Mouse (Mus musculus) stomach, embryonic 16.5 days (tissue): ENCODE results near the gene Chrna3. TPM values are rescaled to one million over a fixed set of nuclear protein-coding genes. Genes with fewer than 3 reads are reported as not detected.

ENCODE experiments used
- ATAC-seq: fragments of 200-750 bp; cut with Nextera tagmentation; 2 replicates; pipeline ENCODE4 v1.8.0; 2017; ENCODE audit warnings: moderate number of reproducible peaks, moderate TSS enrichment; ENCODE audit not compliant: insufficient read depth, low FRiP score
- H3K27ac ChIP-seq: fragments of 300-500 bp; sonication (generic); 2 replicates; pipeline ENCODE4 v1.5.1; 2014; ENCODE audit warnings: low read length
- H3K27me3 ChIP-seq: fragments of 300-500 bp; sonication (generic); 2 replicates; pipeline ENCODE4 v1.6.1; 2014; ENCODE audit warnings: low read length, control low read depth, mixed read lengths; ENCODE audit not compliant: control insufficient read depth, insufficient read depth
- H3K36me3 ChIP-seq: fragments of 300-500 bp; sonication (generic); 2 replicates; pipeline ENCODE4 v1.6.1; 2014; ENCODE audit warnings: low read length; ENCODE audit not compliant: control insufficient read depth, insufficient read depth
- H3K4me1 ChIP-seq: fragments of 300-500 bp; sonication (generic); 2 replicates; pipeline ENCODE4 v1.6.1; 2014; ENCODE audit warnings: low read length, control low read depth, mixed read lengths; ENCODE audit not compliant: control insufficient read depth, insufficient read depth
- H3K4me2 ChIP-seq: fragments of 300-500 bp; sonication (generic); 2 replicates; pipeline ENCODE4 v1.6.1; 2014; ENCODE audit warnings: low read depth, low read length, mixed read lengths
- H3K4me3 ChIP-seq: fragments of 300-500 bp; sonication (generic); replicated peaks from 2 replicates; pipeline ENCODE4 v1.5.1; 2014; ENCODE audit warnings: mild to moderate bottlenecking, low read length
- H3K9ac ChIP-seq: fragments of 300-500 bp; sonication (generic); 2 replicates; pipeline ENCODE4 v1.6.1; 2014; ENCODE audit warnings: low read length
- H3K9me3 ChIP-seq: fragments of 300-500 bp; sonication (generic); replicated peaks from 2 replicates; pipeline ENCODE4 v1.6.1; 2016; ENCODE audit warnings: low read length, control low read depth; ENCODE audit not compliant: control insufficient read depth
- WGBS: fragments of 180-500 bp; shearing (Covaris S2); extraction: QIAGEN DNeasy Blood & Tissue Kit; methylation state at CpG from one replicate; pipeline ENCODE4 v1.1.7; 2014; 5-methylcytosine and 5-hydroxymethylcytosine counted together
- polyA plus RNA-seq: library from polyadenylated mRNA; unstranded; fragments of >200 nt; fragmentation: Nextera tagmentation; extraction: Ambion mirVana; gene quantifications from 2 replicates; pipeline ENCODE4 v1.2.1, GENCODE M21; 2015

Chrna3 gene
- polyA plus RNA-seq, 1 experiment from 2014 or later: 7.3 TPM

DNA sequence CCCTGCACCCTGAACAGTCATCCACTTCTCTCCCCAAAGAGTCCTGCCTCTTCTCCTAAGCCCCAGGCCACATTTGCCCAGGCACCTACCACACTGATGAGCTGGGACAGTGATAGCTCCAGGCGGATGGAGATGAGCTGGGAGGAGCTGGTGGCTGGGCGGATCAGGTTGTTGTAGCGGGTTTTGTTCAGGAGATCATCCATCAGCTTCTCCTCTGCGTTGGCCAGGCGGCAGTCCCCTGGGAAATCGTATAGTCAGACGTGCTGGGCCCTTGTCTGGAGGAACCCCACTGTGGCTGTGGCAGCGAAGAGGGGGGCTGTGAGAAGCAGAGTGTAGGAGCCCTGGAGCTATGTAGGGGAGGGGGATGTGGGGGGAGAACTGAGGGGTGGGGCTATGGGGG is 17.3 kb upstream of the Chrna3 start:
- ATAC-seq: no peak
- 28% methylated on average over 8 of the region's 8 CpGs for WGBS
- no peak overlapping the region for H3K9ac ChIP-seq
- H3K27me3 ChIP-seq: no peaks in the 10 kb centered on the region
- H3K4me1 ChIP-seq: peaks cover 8% of the 10 kb centered on the region
- H3K27ac ChIP-seq: no peak overlapping the region
- H3K4me3 ChIP-seq: no peak overlapping the region
- H3K4me2 ChIP-seq: no peak overlapping the region
- H3K36me3 ChIP-seq: no peaks in the 10 kb centered on the region
- H3K9me3 ChIP-seq: no peaks in the 10 kb centered on the region

DNA sequence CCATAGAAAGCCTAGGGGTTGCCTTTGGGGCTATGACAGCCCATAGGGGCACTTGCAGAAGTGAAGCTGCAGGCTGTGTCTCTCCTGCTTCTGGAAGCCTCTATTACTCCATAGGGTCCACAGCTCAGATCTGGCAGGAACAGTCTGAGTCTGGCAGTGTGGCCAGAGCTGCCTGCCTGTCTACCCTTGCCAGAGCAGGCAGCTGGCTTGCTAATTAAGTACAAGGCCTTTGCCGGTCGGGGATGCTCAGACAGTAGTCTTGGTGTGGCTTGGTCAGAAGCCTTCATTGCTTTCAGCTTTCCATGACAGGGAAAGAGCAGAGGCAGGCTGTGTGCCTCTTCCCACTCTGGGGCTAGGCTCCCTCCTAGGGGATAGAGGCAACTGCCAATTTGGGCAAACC is 15.0 kb upstream of the Chrna3 start:
- Histone ChIP-seq H3K9me3 (no peaks in the 10 kb centered on the region), H3K9ac (no peak overlapping the region), H3K27me3 (no peaks in the 10 kb centered on the region), H3K36me3 (no peaks in the 10 kb centered on the region), H3K4me2 (no peak overlapping the region), H3K4me1 (no peaks in the 10 kb centered on the region), H3K27ac (no peak overlapping the region), H3K4me3 (no peak overlapping the region)
- no peak for ATAC-seq
- 67% methylated on average over 2 of the region's 2 CpGs for WGBS

DNA sequence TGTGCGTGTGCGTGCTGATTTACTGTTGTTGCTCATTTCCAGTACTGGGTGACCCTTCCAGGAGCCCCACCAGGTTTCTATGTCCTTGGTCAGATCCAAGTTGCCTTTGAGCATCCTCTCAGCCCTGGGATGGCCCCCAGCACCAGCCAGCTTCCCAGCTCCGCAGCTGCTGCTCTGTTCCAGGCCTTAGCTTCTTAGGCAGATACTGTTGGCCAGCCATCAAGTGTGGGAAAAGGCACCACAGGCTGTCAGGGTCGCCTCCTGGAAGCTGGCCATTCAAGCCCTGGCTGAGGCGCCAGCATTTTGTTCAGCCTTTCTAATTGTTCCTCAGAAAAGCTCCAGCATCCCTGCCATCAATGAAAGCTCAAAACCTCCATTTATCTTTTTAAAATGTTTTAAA is 13.6 kb upstream of the Chrna3 start:
- Histone ChIP-seq H3K4me2 (no peak overlapping the region), H3K36me3 (no peaks in the 10 kb centered on the region), H3K27ac (no peak overlapping the region), H3K27me3 (no peaks in the 10 kb centered on the region), H3K9ac (no peak overlapping the region), H3K9me3 (no peaks in the 10 kb centered on the region), H3K4me1 (no peaks in the 10 kb centered on the region), H3K4me3 (no peak overlapping the region)
- 68% methylated on average over 5 of the region's 5 CpGs for WGBS
- ATAC-seq: no peak

DNA sequence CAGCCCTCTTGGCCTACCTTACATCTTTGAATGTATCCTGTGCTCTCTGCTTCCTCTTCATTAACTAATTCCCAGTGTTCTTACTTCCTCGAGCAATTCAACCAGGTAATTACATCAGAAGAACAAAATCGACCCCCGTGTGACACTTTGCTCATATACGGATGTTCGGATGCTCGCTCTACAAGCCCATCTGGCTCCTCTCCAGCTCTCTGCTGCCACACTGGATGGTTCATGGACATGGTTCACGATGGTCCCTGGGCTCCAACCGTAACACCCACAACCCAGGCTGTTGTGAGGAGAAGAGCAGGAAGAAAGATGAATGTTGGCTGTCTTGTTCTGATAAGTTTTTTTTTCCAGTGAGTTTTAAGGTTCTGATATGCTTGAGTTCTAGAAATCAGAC is 12.6 kb upstream of the Chrna3 start:
- no peak overlapping the region for H3K27ac ChIP-seq

DNA sequence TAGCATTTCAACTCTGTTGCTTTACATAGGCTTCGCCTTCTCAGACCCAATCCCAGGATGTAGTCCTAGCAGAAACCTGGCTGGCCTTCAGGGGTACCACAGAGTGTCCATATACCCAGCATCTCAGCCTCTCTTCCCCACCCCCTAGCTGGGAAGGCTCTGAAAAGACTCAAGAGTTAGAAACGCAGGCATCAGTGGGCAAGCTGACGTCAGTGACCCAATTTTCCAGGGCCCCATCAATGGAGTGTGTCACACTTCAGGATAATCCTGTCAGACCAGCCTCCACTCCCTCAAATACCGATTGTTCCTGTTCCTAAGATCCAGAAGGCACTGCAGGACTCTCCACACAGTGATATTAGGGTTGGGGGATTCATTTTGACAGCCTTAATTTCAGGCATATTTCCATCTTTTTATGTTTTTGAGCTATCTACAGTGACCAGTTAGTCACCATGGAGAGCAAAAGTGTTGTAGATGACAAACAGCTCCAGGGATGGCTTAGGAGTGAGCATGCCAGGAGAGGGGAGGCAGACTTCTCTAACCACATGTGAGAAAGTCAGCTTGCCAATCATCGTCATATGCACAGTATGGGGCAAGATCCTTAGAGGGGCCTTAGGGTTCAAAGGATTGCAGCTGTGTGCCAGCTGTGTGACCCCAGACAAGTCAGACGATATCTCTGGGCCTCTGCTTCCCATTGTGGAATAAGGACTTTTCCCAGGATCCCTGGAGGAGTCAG is 5.2 kb upstream of the Chrna3 start:
- Histone ChIP-seq H3K4me3 (no peak overlapping the region), H3K4me2 (no peak overlapping the region), H3K9me3 (no peaks in the 10 kb centered on the region), H3K9ac (no peak overlapping the region), H3K36me3 (no peaks in the 10 kb centered on the region), H3K4me1 (no peaks in the 10 kb centered on the region), H3K27me3 (peaks cover 7% of the 10 kb centered on the region), H3K27ac (no peak overlapping the region)
- ATAC-seq: no peak
- 61% methylated on average over 6 of the region's 6 CpGs for WGBS

More for the DNA sequence above, 12.6 kb upstream of the Chrna3 start:
- no peak for ATAC-seq
- no peaks in the 10 kb centered on the region for H3K36me3 ChIP-seq
- no peaks in the 10 kb centered on the region for H3K27me3 ChIP-seq
- no peaks in the 10 kb centered on the region for H3K4me1 ChIP-seq
- H3K9me3 ChIP-seq: no peaks in the 10 kb centered on the region
- H3K4me2 ChIP-seq: no peak overlapping the region
- 78% methylated on average over 8 of the region's 8 CpGs for WGBS
- H3K9ac ChIP-seq: no peak overlapping the region
- H3K4me3 ChIP-seq: no peak overlapping the region

DNA sequence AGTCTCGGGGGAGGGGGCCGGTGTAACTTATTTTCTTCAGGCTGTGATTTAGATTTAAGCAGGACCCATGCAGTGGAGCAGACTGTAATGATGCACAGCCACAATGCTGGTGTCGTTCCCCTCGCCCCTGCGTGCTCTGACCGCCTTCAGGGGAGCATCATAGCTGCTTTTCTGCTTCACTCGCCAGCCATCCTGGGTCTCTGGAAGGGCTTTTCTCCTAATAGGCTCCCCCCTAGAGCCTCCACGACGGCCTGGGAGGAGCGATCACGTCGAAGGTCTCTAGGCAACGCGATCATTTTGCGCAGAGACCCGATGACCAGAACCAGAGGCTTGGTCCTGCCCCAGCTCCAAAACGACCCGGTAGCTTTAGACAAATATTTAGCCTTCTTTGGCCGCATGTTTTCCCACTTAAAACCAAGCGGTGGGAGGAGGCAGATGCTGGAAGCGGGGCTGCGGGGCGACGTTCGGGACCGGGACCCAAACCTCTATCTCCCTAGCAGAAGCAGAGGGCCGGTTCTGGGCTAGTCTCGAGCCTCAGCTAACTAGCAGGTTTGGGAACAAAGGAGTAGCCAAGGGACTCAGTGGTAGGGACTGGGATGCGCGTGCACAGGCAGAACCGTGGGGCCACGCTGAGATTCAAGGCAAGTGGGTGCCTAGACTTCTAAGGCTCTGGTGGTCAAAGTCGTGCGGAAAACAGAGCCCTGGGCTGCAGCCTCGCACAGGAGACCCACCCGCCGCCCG is 658 bp downstream of the Chrna3 start:
- H3K9ac ChIP-seq: no peak overlapping the region
- peak overlapping the region; percentile 45 for H3K4me2 ChIP-seq
- 8% methylated on average over 38 of the region's 38 CpGs for WGBS
- peaks cover 33% of the 10 kb centered on the region for H3K27me3 ChIP-seq
- H3K36me3 ChIP-seq: no peaks in the 10 kb centered on the region
- H3K4me1 ChIP-seq: peaks cover 8% of the 10 kb centered on the region
- no peak for ATAC-seq
- H3K27ac ChIP-seq: no peak overlapping the region
- H3K4me3 ChIP-seq: peak overlapping the region; percentile 29
- H3K9me3 ChIP-seq: no peaks in the 10 kb centered on the region

DNA sequence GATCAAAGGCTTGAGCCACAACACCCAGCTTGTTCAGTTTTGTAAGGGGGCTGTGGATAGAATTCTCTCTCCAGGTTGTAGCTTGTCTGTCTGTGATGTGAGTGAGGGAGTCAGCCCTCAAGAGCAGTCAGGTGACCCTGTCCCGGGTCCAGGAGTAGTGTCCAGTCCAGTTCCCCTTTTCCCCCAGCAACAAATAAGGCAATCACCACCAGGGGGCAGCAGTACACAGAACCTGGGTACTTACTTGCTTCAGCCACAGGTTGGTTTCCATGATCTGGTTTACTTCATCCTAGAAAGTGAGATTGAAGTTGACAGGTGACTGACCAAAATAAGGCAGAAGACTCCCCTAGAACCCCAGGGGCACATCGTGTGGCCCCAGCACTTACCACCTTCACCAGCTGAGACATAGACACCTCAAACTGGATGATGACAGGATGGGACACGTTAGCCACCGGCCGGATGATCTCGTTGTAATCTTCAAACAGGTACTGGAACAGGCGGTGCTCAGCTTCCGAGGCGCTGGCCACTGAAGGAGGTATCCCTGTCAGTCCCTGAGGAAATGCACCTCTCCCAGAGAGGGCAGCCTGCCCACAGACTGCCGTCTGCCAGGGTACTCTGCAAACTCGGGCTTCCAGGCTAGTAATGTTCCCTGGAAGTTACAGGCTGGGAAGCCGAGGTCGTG is 2.3 kb downstream of the Chrna3 start:
- Histone ChIP-seq H3K4me1 (peaks cover 8% of the 10 kb centered on the region), H3K27me3 (peaks cover 33% of the 10 kb centered on the region), H3K4me2 (no peak overlapping the region), H3K4me3 (no peak overlapping the region), H3K27ac (no peak overlapping the region), H3K9me3 (no peaks in the 10 kb centered on the region), H3K9ac (no peak overlapping the region), H3K36me3 (no peaks in the 10 kb centered on the region)
- 39% methylated on average over 13 of the region's 13 CpGs for WGBS
- no peak for ATAC-seq

DNA sequence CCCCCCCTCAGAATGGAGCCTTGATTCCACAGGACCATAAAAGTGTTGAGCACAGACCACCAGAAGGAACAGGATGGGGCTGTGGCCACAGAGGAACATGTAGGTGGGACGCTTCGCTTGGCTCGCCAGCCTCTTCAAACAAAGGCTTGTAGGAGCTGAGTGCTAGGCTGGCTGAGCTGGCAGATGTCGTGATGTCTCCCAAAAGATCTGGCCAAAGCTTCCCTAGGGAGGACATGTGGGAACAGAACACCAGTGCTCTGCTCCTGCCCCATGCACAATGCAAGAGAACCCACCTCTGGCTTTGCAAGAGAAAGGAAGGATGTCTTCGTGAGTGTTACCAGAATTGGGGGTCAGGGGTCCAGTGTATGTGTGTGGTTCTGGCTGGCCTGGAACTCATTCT is 3.0 kb downstream of the Chrna3 start:
- ATAC-seq: no peak
- no peak overlapping the region for H3K4me3 ChIP-seq

DNA sequence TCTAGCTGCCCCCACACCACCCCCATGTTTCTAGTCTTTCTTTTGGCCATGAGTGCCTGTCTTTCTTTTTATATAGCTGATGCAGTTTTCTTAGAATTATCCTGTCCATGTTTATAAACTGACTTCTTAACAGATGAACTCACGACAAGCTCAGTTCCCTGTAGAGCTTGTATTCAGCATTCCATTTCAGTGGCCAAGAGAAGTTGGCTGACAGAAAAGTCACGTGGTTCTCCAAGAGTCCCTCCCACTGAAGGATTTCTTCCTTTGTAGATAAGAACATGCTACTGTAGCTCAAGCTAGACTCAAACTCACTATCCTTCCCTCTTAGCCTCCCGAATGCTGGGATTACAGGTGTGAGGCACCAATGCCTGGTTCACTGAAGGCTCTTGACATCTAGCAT is 9.4 kb downstream of the Chrna3 start:
- no peaks in the 10 kb centered on the region for H3K27me3 ChIP-seq
- no peaks in the 10 kb centered on the region for H3K36me3 ChIP-seq
- H3K4me2 ChIP-seq: no peak overlapping the region
- H3K4me1 ChIP-seq: no peaks in the 10 kb centered on the region
- 64% methylated on average over 3 of the region's 3 CpGs for WGBS
- H3K9ac ChIP-seq: no peak overlapping the region
- no peak overlapping the region for H3K27ac ChIP-seq
- ATAC-seq: no peak
- H3K9me3 ChIP-seq: no peaks in the 10 kb centered on the region
- no peak overlapping the region for H3K4me3 ChIP-seq

More for the DNA sequence above, 3.0 kb downstream of the Chrna3 start:
- Histone ChIP-seq H3K4me2 (no peak overlapping the region), H3K27me3 (peaks cover 33% of the 10 kb centered on the region), H3K9me3 (no peaks in the 10 kb centered on the region), H3K4me1 (peaks cover 8% of the 10 kb centered on the region), H3K9ac (no peak overlapping the region), H3K27ac (no peak overlapping the region), H3K36me3 (no peaks in the 10 kb centered on the region)
- WGBS: 73% methylated on average over 5 of the region's 5 CpGs
